Mouse (Mus musculus): ENCODE data around the gene Nthl1.
A peak's percentile ranks its signal among the peaks of the same experiment; 100 is the strongest.

Gene Nthl1

GRCm38 (mm10) chr17:24628646-24629045, 3.8 kb upstream of the Nthl1 start:
- peak; percentile 37 to 74 for DNase-seq (ENCODE audit: low spot score in 2 of 2)

- DNase-seq (ENCODE audit: low spot score in 2 of 2), result no peak
These were observed 2.4 kb upstream of the Nthl1 start for GRCm38 (mm10) chr17:24630072-24630471.

- DNase-seq (ENCODE audit: low spot score in 2 of 2), result no peak
These were observed 451 bp downstream of the Nthl1 start for GRCm38 (mm10) chr17:24632813-24633449.

- DNase-seq (ENCODE audit: low spot score in 2 of 2), result no peak
These were observed 1.4 kb downstream of the Nthl1 start for GRCm38 (mm10) chr17:24633831-24634230.

- DNase-seq (ENCODE audit: low spot score in 2 of 2), result no peak
These were observed 2.5 kb downstream of the Nthl1 start for GRCm38 (mm10) chr17:24635024-24635423.

- DNase-seq (ENCODE audit: low spot score in 2 of 2), result no peak
These were observed 3.2 kb downstream of the Nthl1 start for GRCm38 (mm10) chr17:24635694-24636093.

GRCm38 (mm10) chr17:24636781-24637481, 4.5 kb downstream of the Nthl1 start:
- DNase-seq (ENCODE audit: low spot score in 2 of 2), result no peak

GRCm38 (mm10) chr17:24638214-24638613, 5.7 kb downstream of the Nthl1 start:
- no peak for DNase-seq (ENCODE audit: low spot score in 2 of 2)

- no peak for DNase-seq (ENCODE audit: low spot score in 2 of 2)
These were observed 6.4 kb downstream of the Nthl1 start for GRCm38 (mm10) chr17:24638840-24639239.

- DNase-seq (ENCODE audit: low spot score in 2 of 2), result no peak
These were observed 7.1 kb downstream of the Nthl1 start for GRCm38 (mm10) chr17:24639571-24639988.

GRCm38 (mm10) chr17:24640119-24640518, 7.6 kb downstream of the Nthl1 start:
- no peak for DNase-seq (ENCODE audit: low spot score in 2 of 2)

GRCm38 (mm10) chr17:24640581-24640980, 8.1 kb downstream of the Nthl1 start:
- no peak for DNase-seq (ENCODE audit: low spot score in 2 of 2)

- DNase-seq (ENCODE audit: low spot score in 2 of 2), result no peak
These were observed 9.5 kb downstream of the Nthl1 start for GRCm38 (mm10) chr17:24641944-24642343.

- no peak for DNase-seq (ENCODE audit: low spot score in 2 of 2)
These were observed 10.4 kb downstream of the Nthl1 start for GRCm38 (mm10) chr17:24642791-24643343.

- DNase-seq (ENCODE audit: low spot score in 2 of 2), result no peak
These were observed 11.7 kb downstream of the Nthl1 start for GRCm38 (mm10) chr17:24644030-24644715.

- DNase-seq (ENCODE audit: low spot score in 2 of 2), result no peak
These were observed 12.6 kb downstream of the Nthl1 start for GRCm38 (mm10) chr17:24644875-24645721.

GRCm38 (mm10) chr17:24645916-24646315, 13.4 kb downstream of the Nthl1 start:
- DNase-seq (ENCODE audit: low spot score in 2 of 2), result no peak

- no peak for DNase-seq (ENCODE audit: low spot score in 2 of 2)
These were observed 13.9 kb downstream of the Nthl1 start for GRCm38 (mm10) chr17:24646381-24646780.

- DNase-seq (ENCODE audit: low spot score in 2 of 2), result no peak
These were observed 15.0 kb downstream of the Nthl1 start for GRCm38 (mm10) chr17:24647493-24647892.

- no peak for DNase-seq (ENCODE audit: low spot score in 2 of 2)
These were observed 16.4 kb downstream of the Nthl1 start for GRCm38 (mm10) chr17:24648731-24649377.

GRCm38 (mm10) chr17:24649581-24650069, 17.1 kb downstream of the Nthl1 start:
- no peak for DNase-seq (ENCODE audit: low spot score in 2 of 2)
